Mouse (Mus musculus) megakaryocyte, embryonic 14.5 days (primary cell): ENCODE measurements around the gene Ttc25.

Experiments used
- FLI1 ChIP-seq: IDR thresholded peaks from 2 replicates; pipeline ENCODE4 v1.6.1; 2012; ENCODE audit warnings: low read length, inconsistent platforms, mixed read lengths
- GATA1 ChIP-seq: IDR thresholded peaks from 3 replicates; pipeline ENCODE4 v1.6.1; 2012; ENCODE audit warnings: mixed read lengths, low read length, inconsistent platforms, borderline replicate concordance

- TF ChIP-seq FLI1 (no peak), GATA1 (no peak)
Measured at GRCm38 (mm10) chr11:100552842-100553241, 7.4 kb downstream of the Ttc25 start.
